Mouse (Mus musculus) testis, postnatal 10 days (tissue): Measurements from ENCODE around the gene AC170998.1.
"Not testable (repeated sequence)": the region's sequence is repeated elsewhere in the genome, so short reads cannot be mapped to it uniquely, and the experiment has no call there.

ENCODE experiments used
- DNase-seq: peaks from one replicate; pipeline ENCODE4 v3.0.0; 2021; ENCODE audit warnings: low spot score

AC170998.1 gene

DNA sequence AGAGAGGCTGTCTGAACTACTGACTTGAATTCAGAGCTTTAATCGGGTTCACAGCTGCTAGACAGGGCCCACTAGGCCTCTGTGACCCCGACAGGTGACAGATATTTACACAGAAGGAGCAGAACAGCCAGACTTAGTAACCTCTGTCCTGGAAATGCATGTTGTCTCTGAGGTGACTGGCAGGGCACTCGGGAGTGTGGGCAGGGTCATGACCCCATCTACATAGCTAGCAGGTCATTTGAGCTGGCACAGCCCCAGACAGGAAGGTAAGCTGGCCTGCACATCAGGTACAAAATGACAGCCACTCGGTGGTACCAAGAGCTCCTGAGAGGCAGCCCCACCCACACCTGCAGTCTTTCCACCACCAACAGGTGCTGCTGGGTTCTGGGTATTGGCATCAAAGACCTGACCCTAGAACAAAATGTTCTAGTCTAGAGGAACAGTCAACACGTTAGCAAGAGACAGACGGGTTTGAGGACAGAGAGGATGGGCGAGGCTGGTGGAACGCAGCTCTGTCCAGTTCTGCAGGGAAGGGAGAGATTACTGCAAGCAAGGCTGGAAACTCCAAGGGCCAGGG, 34.9 kb downstream of the AC170998.1 start:
- DNase-seq, result no peak

DNA sequence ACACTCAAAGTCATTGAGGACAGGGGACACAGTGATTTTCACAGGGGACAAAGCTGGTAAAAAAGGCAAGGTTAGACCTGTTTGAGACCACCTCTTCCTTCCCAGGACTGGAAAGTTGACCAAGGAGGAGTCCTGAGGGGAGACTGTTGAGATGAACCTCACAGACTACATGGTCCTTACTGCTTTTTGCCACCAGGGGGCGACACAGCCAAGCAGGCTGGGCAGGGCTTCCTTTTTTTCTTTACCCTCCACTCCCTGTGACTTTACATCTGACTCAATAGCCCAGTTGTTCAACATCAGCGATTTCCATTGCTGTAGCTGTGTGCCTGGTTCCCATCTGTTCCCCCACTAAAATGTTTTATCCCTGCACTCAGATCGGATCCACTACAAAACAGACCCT, 36.0 kb downstream of the AC170998.1 start:
- DNase-seq, result peak; percentile 89

DNA sequence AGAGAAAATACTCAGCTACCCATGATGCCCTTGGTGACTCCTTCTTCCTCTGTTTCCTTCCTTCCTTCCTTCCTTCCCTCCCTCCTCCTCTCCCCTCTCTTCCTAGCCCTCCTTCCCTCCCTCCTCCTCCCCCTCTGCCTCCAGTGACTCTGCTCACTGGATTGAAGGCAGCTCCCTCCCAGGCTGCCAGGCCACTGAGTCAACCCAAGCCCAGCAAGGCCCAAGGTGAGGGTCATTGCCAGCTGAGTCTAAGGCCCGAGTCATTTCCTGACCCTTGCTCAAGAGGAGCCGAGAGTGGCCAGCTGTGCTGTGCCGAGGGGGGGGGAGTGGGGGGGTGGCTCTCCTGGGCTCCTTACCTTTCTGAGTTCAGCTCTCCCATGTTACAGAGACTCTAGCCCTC, 40.3 kb downstream of the AC170998.1 start:
- no peak for DNase-seq

DNA sequence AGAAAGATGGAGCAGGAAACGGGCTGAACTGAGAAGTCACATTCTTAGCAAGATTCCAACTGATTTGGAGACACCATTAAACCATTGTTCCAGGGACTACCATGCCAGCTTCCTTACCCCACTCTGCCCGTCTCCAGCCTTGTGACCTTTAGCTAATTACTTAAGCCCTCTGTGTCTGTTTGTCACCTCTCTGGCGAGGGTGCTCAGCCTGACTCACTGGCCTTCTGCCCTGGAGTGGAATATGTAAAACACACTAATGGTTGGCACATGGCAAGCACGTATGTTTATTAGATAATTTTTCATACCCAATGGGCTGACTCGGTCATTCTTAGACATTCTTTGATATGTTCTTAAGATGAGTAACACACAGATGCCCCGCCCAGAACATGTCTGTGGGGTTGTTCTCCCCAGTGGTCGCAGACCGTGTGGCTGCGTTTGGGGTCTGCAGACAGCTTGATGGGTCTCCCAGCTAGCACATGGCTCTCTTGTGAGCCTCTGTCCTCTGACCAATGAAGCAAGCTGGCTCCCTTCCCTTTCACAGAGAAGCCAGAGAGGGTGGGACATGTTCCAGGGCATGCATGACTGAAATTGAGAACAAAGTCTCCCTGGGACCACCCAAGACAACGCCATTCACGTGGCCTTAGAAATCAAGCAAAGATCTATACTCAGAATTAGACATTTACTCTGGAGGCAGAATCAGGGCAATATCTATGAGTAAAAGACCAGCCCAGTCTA, 41.1 kb downstream of the AC170998.1 start:
- DNase-seq, result no peak

DNA sequence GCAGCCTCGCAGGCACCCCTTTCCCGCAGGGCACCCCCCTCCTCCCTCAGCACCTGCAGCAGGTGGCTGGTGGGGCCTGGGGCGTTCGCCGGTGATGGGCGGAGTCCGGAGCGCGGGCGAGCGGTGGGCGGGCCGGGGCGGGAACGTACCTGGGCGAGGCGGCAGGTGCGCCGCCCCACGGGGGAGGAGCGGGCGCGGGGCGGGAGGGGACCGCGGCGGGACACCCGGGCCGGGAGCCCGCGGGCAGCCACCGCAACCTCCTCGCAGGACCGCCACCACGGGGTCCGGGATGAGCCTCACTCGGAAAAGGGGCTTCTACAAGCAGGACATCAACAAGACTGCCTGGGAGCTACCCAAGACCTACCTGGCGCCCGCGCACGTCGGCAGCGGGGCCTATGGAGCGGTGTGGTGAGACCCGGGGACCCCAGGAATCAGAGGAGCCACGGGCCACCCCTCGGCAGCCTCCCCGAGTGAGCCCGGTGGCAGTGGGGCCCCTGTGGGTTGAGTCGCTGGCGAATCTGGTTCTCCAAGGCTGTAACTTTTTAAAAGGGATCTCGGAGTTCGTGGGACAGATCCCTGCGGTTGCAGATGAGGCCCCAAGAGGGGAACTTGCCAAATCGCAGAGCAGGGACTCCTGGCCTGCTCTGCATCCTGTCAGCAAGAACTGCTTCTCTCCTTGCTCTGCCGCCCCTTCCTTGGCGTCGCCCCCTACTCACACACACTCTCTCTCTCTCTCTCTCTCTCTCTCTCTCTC, 43.4 kb downstream of the AC170998.1 start, which contains the start of gene Mapk13:
Gene Mapk13 (plus strand): TSS at position 177 of the 754 bp plus-strand sequence.
- DNase-seq, result no peak

DNA sequence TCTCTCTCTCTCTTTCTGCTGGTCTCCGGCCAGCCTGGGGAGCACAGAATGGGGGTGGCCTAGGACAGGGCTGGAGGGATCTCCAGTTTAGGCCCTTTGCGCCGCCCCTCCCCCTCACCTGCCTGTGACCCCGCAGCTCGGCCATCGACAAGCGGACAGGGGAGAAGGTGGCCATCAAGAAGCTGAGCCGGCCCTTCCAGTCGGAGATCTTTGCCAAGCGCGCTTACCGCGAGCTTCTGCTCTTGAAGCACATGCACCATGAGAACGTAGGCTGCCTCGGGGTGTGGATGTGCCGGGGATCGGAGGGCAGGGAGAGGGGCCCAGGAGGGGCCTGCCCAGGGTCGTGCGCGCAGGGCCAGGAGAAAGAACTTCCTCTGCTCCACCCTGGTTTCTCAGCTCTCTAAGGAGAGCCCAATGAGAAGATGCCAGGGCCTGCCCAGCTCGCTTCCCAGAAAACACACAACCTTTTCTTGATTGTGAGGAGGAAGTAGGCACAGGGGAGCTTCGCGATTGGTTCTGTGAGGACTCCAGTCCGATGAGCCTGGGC, 44.1 kb downstream of the AC170998.1 start:
- DNase-seq, result peak; percentile 66

DNA sequence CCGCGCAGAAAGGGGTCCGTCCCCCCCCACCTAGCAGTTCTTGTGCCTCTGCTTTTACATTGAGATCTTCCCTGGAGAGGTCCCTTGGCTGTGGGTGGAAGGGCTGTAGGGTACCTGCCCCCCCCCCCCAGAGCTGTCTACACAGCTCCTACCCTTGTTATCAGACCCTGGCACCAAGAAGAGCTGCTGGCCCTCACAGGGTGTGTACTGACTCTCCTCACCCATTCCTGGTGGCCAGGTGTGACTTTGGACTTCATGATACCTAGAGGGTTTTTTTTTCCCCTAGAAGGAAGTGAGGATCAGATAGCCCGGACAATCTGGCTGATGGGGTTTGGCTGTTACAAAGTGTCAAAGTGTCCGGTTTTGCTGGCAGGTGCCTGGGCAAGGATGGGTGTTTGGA, 45.4 kb downstream of the AC170998.1 start:
- DNase-seq, result no peak

DNA sequence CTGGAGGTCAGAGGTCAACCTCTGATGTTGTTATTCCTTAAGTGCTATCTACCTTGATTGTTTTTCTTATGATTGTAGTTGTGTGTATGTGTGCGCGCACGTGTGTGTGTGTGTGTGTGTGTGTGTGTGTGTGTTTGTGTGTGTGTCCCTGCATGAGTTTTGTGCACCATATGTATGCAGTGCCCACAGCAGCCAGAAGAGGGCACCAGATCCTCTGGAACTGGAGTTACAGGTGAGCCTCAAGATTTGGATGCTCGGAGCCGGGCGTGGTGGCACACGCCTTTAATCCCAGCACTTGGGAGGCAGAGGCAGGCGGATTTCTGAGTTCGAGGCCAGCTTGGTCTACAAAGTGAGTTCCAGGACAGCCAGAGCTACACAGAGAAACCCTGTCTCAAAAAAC, 48.4 kb downstream of the AC170998.1 start:
- DNase-seq, result not testable (repeated sequence)

DNA sequence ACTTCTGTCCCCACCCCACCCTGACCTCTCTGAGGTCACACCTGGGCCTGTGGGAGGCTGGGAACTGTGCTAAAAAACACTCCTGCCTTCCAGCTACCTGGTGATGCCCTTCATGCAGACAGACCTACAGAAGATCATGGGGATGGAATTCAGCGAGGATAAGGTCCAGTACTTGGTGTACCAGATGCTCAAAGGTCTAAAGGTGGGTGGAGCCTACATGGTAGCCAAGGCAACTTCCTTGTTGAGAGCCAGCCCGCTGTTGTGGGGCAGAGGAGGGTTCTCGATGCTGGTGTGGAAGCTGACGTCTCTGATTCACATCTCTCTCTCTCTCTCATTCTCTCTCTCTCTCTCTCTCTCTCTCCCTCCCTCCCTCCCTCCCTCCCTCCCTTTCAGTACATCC, 49.3 kb downstream of the AC170998.1 start:
- DNase-seq, result no peak
